Mouse (Mus musculus) hindbrain, embryonic 14.5 days (tissue): ENCODE data around the gene Gm21093. TPM values are rescaled to one million over a fixed set of nuclear protein-coding genes. Genes with fewer than 3 reads are reported as not detected.
"Not testable (repeated sequence)": the region's sequence is repeated elsewhere in the genome, so short reads cannot be mapped to it uniquely, and the experiment has no call there.

Source experiments
- ATAC-seq: fragments of 200-750 bp; cut with Nextera tagmentation; 2 replicates; pipeline ENCODE4 v1.8.0; 2017; ENCODE audit warnings: moderate number of reproducible peaks, mild to moderate bottlenecking, moderate TSS enrichment, moderate library complexity; ENCODE audit not compliant: low FRiP score
- DNase-seq: peaks from one replicate; pipeline ENCODE4 v3.0.0-alpha.2; 2015; ENCODE audit warnings: low spot score
- H3K27ac ChIP-seq: fragments of 300-500 bp; sonication (generic); 2 replicates; pipeline ENCODE4 v1.5.1; 2014; ENCODE audit warnings: mild to moderate bottlenecking, moderate library complexity
- H3K27me3 ChIP-seq: fragments of 300-500 bp; sonication (generic); 2 replicates; pipeline ENCODE4 v1.6.1; 2014; ENCODE audit warnings: mild to moderate bottlenecking, low read length, mixed read lengths; ENCODE audit not compliant: control insufficient read depth, insufficient read depth
- H3K36me3 ChIP-seq: fragments of 300-500 bp; sonication (generic); replicated peaks from 2 replicates; pipeline ENCODE4 v1.6.1; 2014; ENCODE audit not compliant: control insufficient read depth, insufficient read depth
- H3K4me1 ChIP-seq: fragments of 300-500 bp; sonication (generic); replicated peaks from 2 replicates; pipeline ENCODE4 v1.6.1; 2014; ENCODE audit warnings: antibody characterized with exemption, low read length, mixed read lengths; ENCODE audit not compliant: control insufficient read depth, insufficient read depth
- H3K4me2 ChIP-seq: fragments of 300-500 bp; sonication (generic); replicated peaks from 2 replicates; pipeline ENCODE4 v1.6.1; 2014; ENCODE audit warnings: mild to moderate bottlenecking, moderate library complexity
- H3K4me3 ChIP-seq: fragments of 300-500 bp; sonication (generic); replicated peaks from 2 replicates; pipeline ENCODE4 v1.5.1; 2014; ENCODE audit warnings: mild to moderate bottlenecking, low read length
- H3K9ac ChIP-seq: fragments of 300-500 bp; sonication (generic); 2 replicates; pipeline ENCODE4 v1.6.1; 2014
- H3K9me3 ChIP-seq: fragments of 300-500 bp; sonication (generic); 2 replicates; pipeline ENCODE4 v1.6.1; 2016; ENCODE audit warnings: low read length; ENCODE audit not compliant: control insufficient read depth
- WGBS: fragments of 180-500 bp; shearing (Covaris S2); extraction: QIAGEN DNeasy Blood & Tissue Kit; methylation state at CpG from one replicate; pipeline ENCODE4 v1.1.7; 2014; 5-methylcytosine and 5-hydroxymethylcytosine counted together
- polyA plus RNA-seq: library from polyadenylated mRNA; unstranded; fragments of >200 nt; fragmentation: Nextera tagmentation; extraction: Ambion mirVana; gene quantifications from 2 replicates; pipeline ENCODE4 v1.2.1, GENCODE M21; 2014

The Gm21093 gene
- 0.27 TPM in 1 of 2 replicates, not detected in the other for polyA plus RNA-seq

GRCm38 (mm10) chr4:42034626-42035025, at the start of gene Gm21093:
TSS of gene Gm21093 (minus strand) at chr4:42034726.
- WGBS = no CpG with 5 or more reads among the region's 8 CpGs
- H3K4me1 ChIP-seq, H3K36me3 ChIP-seq, H3K9ac ChIP-seq, DNase-seq, H3K27me3 ChIP-seq, H3K9me3 ChIP-seq, H3K4me2 ChIP-seq, ATAC-seq, H3K27ac ChIP-seq, H3K4me3 ChIP-seq: not testable (repeated sequence)

Other genes with a start within 250 kb of the Gm21093 start
- not detected in 2 replicates for gene Gm21541, start 131.1 kb downstream of the Gm21093 start, polyA plus RNA-seq
- 8.7 and 9.2 TPM in 2 replicates for gene Gm20878, start 93.2 kb downstream of the Gm21093 start, polyA plus RNA-seq
- 2.1 TPM in 2 replicates for gene Fam205a4, start 68.7 kb downstream of the Gm21093 start, polyA plus RNA-seq
- gene Gm3893, start 56.5 kb upstream of the Gm21093 start, polyA plus RNA-seq = not detected in 2 replicates
- gene Gm13304, start 80.1 kb upstream of the Gm21093 start, polyA plus RNA-seq = 0.31 TPM in 1 of 2 replicates, not detected in the other
- 3.1 and 3.2 TPM in 2 replicates for gene Gm13306, start 118.7 kb upstream of the Gm21093 start, polyA plus RNA-seq
- 0.46 TPM in 1 of 2 replicates, not detected in the other for gene Gm13305, start 133.9 kb upstream of the Gm21093 start, polyA plus RNA-seq
- not detected in 2 replicates for gene Gm10600, start 205.9 kb upstream of the Gm21093 start, polyA plus RNA-seq
- gene Ccl21b, start 221.0 kb upstream of the Gm21093 start, polyA plus RNA-seq = not detected in 2 replicates